Mouse (Mus musculus) retina, postnatal 1 day (tissue): ENCODE data around the gene Sptssa.

Experiments used
- DNase-seq: peaks from one replicate; pipeline ENCODE4 v3.0.0-alpha.2; 2012

The Sptssa gene

DNA sequence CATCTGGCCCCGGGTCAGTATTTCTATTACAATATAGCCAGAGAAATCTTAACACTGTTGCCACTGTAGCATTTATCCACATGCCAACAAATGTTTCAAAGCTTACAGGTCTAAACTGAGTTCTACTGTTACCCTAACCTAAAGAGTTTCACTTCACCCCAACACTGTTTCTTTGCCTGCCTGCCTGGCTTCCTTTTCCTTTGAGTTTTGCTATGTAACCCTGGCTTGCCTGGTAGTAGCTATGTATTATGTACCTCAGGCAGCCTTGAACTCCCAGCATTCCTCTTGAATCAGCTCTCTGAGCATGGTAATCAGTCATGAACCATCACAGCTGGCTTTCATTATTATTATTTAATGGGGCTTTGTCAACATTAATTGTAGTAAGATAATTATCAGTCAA is 1.6 kb downstream of the Sptssa start:
- peak; percentile 64 for DNase-seq

- DNase-seq, result no peak
These were observed 2.2 kb downstream of the Sptssa start for GRCm38 (mm10) chr12:54654141-54654540.

GRCm38 (mm10) chr12:54652346-54652745 is 4.0 kb downstream of the Sptssa start:
- no peak for DNase-seq

GRCm38 (mm10) chr12:54651820-54652219 is 4.6 kb downstream of the Sptssa start:
- DNase-seq, result no peak

- DNase-seq, result no peak
These were observed 5.2 kb downstream of the Sptssa start for GRCm38 (mm10) chr12:54651158-54651557.

DNA sequence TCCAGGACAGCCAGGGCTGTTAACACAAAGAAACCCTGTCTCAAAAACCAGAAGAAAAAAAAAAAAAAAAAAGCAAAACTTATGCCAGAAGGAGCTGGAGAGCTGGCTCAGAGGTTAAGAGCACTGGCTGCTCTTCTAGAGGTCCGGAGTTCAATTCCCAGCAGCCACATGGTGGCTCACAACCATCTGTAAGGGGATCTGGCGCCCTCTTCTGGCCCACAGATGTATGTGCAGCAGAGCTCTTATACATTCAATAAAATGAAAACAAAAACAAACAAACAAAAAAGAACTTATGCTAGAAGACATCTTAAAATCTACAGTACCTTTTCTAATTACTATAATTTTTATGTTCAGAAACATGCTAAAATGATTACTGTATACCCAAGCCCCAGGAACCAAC is 11.4 kb downstream of the Sptssa start:
- no peak for DNase-seq

- DNase-seq, result peak; percentile 79
These were observed 13.0 kb downstream of the Sptssa start for GRCm38 (mm10) chr12:54643320-54643892.

DNA sequence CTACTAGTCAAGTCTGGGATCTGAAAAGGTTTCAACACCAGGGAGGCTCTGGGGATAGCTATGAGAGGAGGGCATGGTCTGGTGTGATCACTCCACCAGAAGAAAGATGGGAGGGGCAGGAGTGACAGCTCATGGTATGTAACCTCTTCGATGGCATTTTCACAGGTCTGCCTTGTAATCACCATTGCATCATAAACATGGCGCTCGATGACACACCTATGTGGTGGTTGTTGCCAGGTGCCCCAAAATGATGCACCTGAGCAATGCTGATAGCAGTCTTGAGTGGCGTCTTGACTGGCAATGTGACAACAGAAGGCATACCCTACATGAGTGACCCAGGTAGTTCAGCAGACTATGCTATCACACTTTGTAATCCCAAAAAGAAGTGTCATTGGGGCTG is 15.0 kb downstream of the Sptssa start:
- DNase-seq, result no peak

DNA sequence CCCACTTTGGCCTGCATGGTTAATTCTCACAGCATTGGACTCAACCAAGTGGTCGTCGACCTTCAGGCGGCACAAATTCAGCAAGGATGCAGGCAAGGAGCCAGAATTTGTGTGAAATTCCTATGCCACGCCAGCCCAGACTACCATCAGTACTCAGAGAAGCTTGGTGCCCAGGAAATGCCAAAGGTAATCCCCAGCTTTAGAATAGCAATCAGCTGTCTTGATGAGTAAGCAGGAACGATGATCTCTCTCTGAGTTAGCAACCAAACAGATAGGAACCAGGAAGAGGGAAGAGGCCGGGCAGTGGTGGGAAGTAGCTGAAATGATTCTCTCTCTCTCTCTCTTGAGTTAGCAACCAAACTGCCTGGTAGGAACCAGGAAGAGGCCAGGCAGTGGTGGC is 16.1 kb downstream of the Sptssa start:
- DNase-seq, result peak; percentile 24

DNA sequence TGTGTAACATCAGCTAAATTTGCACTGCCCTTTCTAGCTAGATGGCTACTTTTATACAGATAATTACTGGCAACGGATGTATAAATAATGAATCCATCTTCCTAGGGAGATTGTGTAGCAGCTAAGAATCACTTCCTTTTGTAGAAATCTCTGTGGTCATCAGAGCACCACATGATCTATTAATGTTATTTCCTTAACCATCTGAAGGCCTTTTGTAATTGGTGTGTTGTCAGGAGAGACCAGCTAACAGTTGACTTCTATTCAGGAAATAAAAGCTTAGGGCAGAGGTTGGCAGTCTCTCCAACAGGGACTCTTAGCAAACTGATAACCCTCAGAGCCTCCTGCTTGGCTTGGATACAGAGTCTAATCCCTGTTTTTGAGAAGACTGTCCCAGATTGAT is 19.3 kb downstream of the Sptssa start:
- DNase-seq, result no peak

- DNase-seq, result peak; percentile 92
These were observed 24.2 kb downstream of the Sptssa start for GRCm38 (mm10) chr12:54632141-54632540.

- DNase-seq, result no peak
These were observed 34.4 kb downstream of the Sptssa start for GRCm38 (mm10) chr12:54621942-54622341.

DNA sequence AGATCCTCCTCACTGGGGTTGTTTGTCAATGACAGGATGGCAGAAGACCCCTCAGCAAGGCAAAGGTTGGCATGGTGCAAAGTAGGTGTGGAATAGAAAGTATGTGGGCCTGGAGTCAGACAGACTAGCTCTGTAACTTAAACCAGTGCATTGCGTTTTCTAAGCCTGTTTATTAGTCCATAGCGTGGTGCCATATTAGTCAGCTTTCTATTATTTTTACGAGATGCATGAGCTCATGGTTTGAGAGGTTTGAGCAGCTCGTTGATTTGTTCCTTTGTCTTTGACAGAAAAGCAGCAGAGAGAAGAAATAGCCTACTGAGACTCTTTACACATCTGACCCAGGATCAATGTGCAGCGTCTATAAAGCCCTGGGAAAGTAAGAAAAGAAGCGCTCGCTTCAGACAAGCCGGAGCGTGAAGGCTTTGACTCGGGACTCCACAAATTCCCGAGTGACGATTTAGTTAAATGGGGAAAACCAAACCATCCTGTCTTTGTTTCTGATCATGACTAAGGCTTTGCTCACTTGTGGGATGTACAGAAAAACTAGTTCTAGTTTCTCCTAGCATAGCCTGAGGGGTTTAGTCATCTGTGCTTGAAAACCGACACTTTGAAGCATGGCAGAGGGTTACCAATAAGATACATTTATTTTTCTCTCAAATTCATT is 36.2 kb downstream of the Sptssa start:
- DNase-seq, result no peak

- DNase-seq, result no peak
These were observed 47.4 kb downstream of the Sptssa start for GRCm38 (mm10) chr12:54608988-54609387.

DNA sequence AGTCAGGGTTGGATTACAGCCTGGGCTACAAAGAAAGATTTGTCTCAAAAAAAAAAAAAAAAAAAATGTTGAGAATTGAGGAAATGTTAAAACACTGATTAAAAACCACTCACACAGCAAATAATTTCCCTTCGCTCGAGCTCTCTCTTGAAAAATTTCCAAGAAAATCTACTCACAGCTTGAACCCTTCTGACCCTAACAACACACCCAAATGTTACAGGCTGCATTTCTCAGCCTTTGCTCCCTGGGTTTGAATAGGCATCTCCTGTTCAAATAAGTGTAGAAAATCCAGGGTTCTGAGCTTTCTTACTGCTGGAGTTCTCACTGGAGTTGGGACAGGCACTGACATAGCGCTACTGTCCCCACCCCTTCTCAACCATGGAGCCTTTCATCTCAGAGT is 51.2 kb downstream of the Sptssa start:
- no peak for DNase-seq

DNA sequence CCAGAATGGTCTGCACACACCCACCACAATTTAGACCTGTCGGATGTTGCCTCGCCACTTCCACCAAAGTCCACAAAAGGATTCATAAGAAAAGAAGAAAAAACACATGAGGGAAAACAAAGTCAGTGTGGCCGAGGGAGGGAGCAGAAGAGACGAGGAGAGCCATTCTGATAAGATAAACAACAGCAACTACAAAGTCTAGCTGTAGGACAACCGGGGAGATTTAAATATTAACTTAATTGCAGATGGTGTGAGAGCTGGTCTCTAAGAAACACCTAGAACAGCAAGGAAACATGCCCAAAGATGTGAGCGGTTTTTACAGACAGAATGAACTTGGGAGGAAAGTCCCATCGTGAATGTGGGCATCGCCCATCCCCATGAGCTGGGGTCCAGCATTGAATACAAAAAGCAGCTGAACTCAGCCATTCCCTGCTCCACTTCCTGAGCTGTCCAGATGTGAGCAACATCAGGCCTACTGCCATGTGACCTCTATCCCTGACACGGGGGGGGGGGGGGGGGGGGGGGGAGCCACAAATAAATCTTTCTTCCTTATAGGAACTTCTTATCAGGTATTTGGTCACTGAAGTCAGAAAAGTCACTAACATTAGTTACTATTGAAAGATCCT is 52.7 kb downstream of the Sptssa start:
- DNase-seq, result no peak

GRCm38 (mm10) chr12:54600482-54600881 is 55.9 kb downstream of the Sptssa start:
- no peak for DNase-seq

DNA sequence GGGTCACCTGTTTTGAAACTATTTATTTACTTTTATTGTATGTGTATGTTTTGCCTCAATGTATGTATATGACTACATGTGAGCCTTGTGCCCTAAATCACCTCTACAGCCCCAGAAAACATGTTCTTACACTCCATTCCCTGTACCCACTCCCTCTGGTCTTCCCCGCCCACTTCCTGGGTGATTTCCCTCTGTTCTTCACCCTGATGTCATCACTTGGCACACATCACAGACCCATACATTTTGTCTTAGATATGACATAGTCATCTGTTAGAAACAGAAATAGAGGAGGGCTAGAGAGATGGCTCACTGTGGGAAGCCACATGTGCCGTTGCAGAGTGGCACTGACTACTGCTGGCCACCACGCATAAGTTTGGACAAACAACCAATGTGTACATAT is 58.0 kb downstream of the Sptssa start:
- no peak for DNase-seq

DNA sequence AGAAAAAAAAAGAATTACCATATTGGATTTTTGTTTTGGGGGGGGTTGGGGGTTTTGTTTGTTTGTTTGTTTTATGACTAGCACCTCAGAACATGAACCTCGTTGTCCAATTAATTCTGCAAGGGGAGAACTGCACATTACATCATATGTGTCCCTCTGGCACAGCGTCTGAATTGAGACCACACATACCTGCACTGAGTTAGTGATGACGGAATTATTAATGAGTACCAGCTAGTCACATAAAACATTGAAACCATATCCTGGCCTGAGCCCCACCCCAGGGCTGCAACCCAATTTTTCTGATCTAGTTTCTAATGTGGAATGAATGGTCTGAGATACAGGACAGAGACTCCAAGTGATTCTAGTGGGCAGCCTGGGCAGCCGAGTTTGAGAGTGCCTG is 59.7 kb downstream of the Sptssa start:
- DNase-seq, result no peak
